Mouse (Mus musculus) gastrocnemius, adult 2 months (tissue): ENCODE measurements at regions not wholly inside any gene's neighbourhood (a gene's known extent, or its start where the extent isn't known, plus 50 kb on each side); places are given as distances from the start of the nearest gene placed in this dataset.
A peak's percentile ranks its signal among the peaks of the same experiment; 100 is the strongest.

ENCODE experiments used
- DNase-seq: peaks from one replicate; pipeline ENCODE4 v3.0.0; 2022
- H3K27ac ChIP-seq: fragments of 200-600 bp; 2 replicates; pipeline ENCODE4 v1.8.1; 2022; ENCODE audit warnings: mild to moderate bottlenecking
- H3K4me3 ChIP-seq: fragments of 200-600 bp; 2 replicates; pipeline ENCODE4 v1.8.1; 2022; ENCODE audit warnings: mild to moderate bottlenecking, moderate library complexity
- CTCF ChIP-seq: fragments of 200-600 bp; IDR thresholded peaks from 2 replicates; pipeline ENCODE4 v1.8.1; 2022; ENCODE audit warnings: antibody characterized with exemption, mild to moderate bottlenecking, moderate library complexity
- intact Hi-C: fragments of 180-260 bp; cut with DNase I; formaldehyde crosslinking; loops from one replicate; pipeline ENCODE4 v1.15.1; 2025

- no peak for TF ChIP-seq CTCF
- no peak for DNase-seq
- intact Hi-C loops = no loop called here
- Histone ChIP-seq H3K27ac (no peak overlapping the region), H3K4me3 (no peak overlapping the region)
These were observed 89.3 kb upstream of the 1700021F07Rik start for GRCm38 (mm10) chr2:173432886-173433624.

- intact Hi-C loops = no loop called here
- Histone ChIP-seq H3K27ac (no peak overlapping the region), H3K4me3 (no peak overlapping the region)
- no peak for TF ChIP-seq CTCF
- no peak for DNase-seq
These were observed 85.8 kb upstream of the 1700021F07Rik start for GRCm38 (mm10) chr2:173436580-173436979.

- H3K4me3 ChIP-seq = no peak overlapping the region
- no peak for TF ChIP-seq CTCF
- H3K27ac ChIP-seq = peak overlapping the region; percentile 63
- no peak for DNase-seq
- intact Hi-C loops = no loop called here
These were observed 83.4 kb upstream of the 1700021F07Rik start for GRCm38 (mm10) chr2:173439031-173439430.

- H3K27ac ChIP-seq = no peak overlapping the region
- TF ChIP-seq CTCF = no peak
- DNase-seq = no peak
- intact Hi-C loops = no loop called here
- H3K4me3 ChIP-seq = no peak overlapping the region
These were observed 80.3 kb upstream of the 1700021F07Rik start for GRCm38 (mm10) chr2:173442056-173442455.

- intact Hi-C loops = no loop called here
- no peak for TF ChIP-seq CTCF
- H3K27ac ChIP-seq = no peak overlapping the region
- no peak for DNase-seq
- H3K4me3 ChIP-seq = no peak overlapping the region
These were observed 79.1 kb upstream of the 1700021F07Rik start for GRCm38 (mm10) chr2:173443262-173443661.

- no peak for TF ChIP-seq CTCF
- Histone ChIP-seq H3K27ac (no peak overlapping the region), H3K4me3 (no peak overlapping the region)
- DNase-seq = no peak
- intact Hi-C loops = no loop called here
These were observed 78.0 kb upstream of the 1700021F07Rik start for GRCm38 (mm10) chr2:173444386-173444785.

- no peak overlapping the region for H3K4me3 ChIP-seq
- H3K27ac ChIP-seq = no peak overlapping the region
- intact Hi-C loops = no loop called here
- TF ChIP-seq CTCF = no peak
- DNase-seq = no peak
These were observed 77.3 kb upstream of the 1700021F07Rik start for GRCm38 (mm10) chr2:173445039-173445438.

GRCm38 (mm10) chr2:173448546-173449187 is 73.7 kb upstream of the 1700021F07Rik start:
- DNase-seq = no peak
- Histone ChIP-seq H3K4me3 (no peak overlapping the region), H3K27ac (no peak overlapping the region)
- intact Hi-C loops = no loop called here
- no peak for TF ChIP-seq CTCF

- intact Hi-C loops = no loop called here
- DNase-seq = no peak
- TF ChIP-seq CTCF = no peak
- no peak overlapping the region; the same call in 1 of the 2 replicates for H3K27ac ChIP-seq
- no peak overlapping the region for H3K4me3 ChIP-seq
These were observed 73.2 kb upstream of the 1700021F07Rik start for GRCm38 (mm10) chr2:173449198-173449597.

- H3K27ac ChIP-seq = no peak overlapping the region
- intact Hi-C loops = loop anchor here (2.0 to 10.0 kb wide), 3 partner anchors 223 to 347 kb away; no protein-coding TSS in a partner anchor
- no peak for DNase-seq
- no peak overlapping the region for H3K4me3 ChIP-seq
- TF ChIP-seq CTCF = no peak
These were observed 70.3 kb upstream of the 1700021F07Rik start for GRCm38 (mm10) chr2:173451993-173452481.

GRCm38 (mm10) chr2:173452800-173453199 is 69.6 kb upstream of the 1700021F07Rik start:
- DNase-seq = no peak
- Histone ChIP-seq H3K27ac (no peak overlapping the region; the same call in 1 of the 2 replicates), H3K4me3 (no peak overlapping the region)
- TF ChIP-seq CTCF = no peak
- intact Hi-C loops = loop anchor here (2.0 to 10.0 kb wide), 3 partner anchors 224 to 348 kb away; no protein-coding TSS in a partner anchor

GRCm38 (mm10) chr2:173453569-173454405 is 68.6 kb upstream of the 1700021F07Rik start:
- H3K27ac ChIP-seq = no peak overlapping the region
- H3K4me3 ChIP-seq = no peak overlapping the region
- DNase-seq = peak; percentile 54
- TF ChIP-seq CTCF = peak; percentile 81
- intact Hi-C loops = loop anchor here (2.0 to 10.0 kb wide), 3 partner anchors 225 to 349 kb away; no protein-coding TSS in a partner anchor
